Mouse (Mus musculus): ENCODE measurements around the gene Dusp15.

Dusp15 gene

DNA sequence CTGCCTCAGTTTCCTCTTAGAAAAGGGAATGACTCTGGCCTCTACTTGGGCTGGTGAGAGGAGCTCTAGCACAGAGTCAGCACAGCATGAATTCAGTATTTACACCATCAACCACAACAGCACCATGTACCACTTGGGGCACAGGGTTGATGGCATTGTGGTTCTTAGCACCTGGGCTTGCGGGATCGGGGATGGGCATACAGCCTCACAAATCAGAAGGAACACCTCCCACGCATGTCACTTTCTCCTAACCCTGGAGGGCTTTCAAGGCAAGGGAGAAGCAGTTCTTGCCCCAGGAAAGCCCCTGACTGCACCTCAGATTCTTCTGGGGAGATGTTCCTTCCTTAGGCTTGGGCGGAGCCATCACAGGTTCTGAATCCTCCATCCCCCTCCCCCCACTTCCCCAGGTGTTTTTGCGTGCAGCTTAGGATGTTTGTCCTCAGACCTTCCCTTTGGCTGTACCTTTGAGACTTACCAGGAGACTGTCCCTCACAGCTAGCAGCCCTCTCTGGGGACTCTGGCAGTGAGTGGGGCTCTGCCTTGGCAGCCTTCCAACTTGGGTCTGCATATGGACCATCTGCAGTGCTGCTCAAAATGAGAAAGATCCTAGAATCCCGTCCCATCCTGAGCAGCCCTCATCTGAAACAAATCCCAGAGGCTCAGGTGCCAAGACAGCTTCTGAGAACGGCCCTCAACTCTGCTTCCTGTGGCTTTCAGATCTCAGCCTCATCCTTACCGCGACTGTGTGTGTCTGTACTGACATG, 45.0 kb downstream of the Dusp15 start:
- DNase-seq (ENCODE audit: low spot score in 2 of 2): no peak

DNA sequence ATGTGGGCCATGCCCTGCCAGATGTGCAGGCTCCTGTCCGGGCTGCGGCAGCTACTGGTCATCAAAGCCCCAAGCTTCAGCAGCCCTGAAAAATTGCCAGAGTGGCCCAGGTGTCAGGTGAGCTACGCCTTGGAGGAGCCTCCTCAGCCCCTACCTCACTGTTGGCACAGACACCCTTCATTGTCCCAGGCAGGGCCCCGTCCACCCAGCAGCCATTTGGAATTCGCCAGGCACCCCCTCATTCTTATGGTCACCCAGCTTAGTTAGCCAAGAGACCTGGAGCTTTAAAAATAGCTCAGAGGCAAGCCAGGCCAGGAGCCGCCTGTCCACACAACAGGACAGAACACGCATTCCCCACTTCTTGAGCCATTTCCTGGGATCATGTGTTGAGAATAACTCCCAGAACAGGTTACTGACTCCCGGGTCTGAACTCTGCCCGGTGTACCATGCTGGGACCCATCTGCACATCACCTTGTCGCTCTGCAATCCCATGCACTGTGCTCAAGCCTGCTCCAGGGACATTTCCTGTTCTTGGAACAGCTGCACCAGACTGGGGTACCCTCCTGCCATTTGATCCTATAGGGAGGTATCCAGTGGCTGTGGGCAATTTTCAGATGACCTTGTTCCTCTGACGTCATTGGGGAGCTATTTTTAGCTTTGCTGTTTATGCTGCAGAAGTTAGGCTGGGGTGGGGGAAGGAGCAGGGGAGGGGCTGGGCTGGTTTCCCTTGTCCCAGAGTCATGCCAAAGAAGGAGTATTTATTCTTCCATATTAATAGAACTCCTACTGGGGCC, 46.3 kb downstream of the Dusp15 start:
- DNase-seq (ENCODE audit: low spot score in 2 of 2): no peak

DNA sequence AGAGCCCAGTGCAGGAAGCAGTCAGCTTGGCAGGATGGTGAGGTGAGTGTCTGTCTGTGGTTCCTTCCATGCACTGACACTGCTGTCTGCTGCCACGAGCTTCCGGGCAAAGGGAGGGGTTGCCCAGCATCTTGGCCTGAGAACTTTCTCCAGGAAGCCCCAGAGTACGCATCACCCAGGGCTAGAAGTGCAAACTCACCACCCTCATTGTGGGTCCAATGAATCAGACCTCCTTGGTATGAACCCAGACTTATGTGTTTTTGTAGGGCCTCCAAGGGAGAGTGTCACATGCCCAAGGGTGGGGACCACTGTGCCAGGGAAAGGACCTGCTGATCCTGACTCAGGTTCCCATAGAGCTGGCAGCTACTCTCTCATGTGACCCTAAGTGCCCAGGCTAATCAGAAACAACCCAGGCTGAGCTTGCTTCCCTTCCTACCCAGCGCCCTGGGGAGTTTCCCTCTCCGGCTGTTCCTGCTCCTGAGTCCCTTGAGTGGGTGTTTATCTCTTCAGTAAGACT, 47.3 kb downstream of the Dusp15 start:
- no peak for DNase-seq (ENCODE audit: low spot score in 2 of 2)

DNA sequence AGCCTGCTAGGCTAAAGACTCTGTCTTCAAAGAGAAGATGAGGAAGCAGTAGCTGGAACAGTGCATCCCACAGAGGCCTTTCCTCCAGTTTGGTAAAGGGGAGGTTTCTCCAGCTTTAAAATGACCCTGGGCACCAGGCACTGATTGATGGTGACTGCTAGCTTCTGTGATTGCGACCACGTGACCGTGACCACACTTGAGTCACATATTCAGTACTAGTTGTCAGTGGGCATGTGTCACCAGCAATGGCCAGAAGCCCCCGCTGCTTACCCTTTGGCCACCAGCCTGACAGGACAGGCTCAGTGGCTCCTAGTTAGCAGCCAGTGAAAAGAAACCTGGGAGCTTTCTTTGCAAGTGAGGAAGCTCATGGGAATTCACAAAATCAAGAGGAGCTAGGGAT, 47.9 kb downstream of the Dusp15 start:
- no peak for DNase-seq (ENCODE audit: low spot score in 2 of 2)

DNA sequence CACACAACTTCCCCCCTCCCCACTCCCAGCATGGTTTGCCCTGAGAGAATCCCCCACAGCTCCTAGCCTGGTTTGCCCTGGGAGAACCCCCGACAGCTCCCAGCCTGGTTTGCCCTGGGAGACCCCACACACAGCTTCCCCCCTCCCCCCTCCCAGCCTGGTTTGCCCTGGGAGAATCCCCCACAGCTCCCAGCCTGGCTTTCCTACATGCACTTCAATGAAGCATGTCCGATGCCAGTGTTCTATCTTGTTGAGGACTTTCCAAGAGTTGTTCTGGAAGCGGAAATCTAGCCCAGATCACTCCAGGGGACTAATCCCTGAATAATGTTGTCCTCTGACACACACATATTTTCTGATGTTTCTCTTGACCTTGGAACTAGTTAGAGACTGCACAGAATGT, 48.8 kb downstream of the Dusp15 start:
- DNase-seq (ENCODE audit: low spot score in 2 of 2): no peak

DNA sequence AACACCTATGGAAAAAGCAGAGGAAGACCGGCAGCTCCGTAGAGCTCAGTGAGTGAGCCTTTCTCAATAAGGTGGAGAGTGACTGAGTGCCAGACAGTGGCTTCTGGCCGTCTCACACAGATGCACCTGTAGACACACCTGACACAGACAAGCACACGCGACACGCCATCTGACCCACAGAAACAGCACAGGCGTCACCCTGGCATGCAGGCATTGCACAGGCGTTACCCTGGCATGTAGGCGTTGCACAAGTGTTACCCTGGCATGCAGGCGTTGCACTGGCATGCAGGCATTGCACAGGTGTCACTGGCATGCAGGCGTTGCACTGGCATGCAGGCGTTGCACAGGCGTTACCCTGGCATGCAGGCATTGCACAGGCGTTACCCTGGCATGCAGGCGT, 50.2 kb downstream of the Dusp15 start:
- DNase-seq (ENCODE audit: low spot score in 2 of 2): no peak

DNA sequence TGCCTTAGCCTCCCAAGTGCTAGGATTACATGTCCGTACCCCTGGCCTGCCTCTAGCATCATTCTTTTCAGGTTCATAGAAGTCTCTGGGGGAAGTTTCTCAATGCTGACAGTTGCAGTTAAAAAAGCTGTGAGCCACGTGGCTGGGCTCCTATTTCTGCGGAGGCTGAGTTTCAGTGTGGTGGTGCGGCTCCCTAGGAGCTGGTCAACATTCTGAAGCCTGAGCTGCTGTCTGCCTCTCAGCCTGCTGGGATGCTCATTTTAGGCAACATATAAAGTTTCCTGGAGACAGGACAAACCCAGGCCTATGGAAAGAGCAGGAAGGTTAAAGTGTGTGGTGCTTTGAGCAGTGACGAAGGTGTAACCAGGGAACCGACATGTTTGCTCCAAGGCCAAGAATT, 52.5 kb downstream of the Dusp15 start:
- no peak for DNase-seq (ENCODE audit: low spot score in 2 of 2)

DNA sequence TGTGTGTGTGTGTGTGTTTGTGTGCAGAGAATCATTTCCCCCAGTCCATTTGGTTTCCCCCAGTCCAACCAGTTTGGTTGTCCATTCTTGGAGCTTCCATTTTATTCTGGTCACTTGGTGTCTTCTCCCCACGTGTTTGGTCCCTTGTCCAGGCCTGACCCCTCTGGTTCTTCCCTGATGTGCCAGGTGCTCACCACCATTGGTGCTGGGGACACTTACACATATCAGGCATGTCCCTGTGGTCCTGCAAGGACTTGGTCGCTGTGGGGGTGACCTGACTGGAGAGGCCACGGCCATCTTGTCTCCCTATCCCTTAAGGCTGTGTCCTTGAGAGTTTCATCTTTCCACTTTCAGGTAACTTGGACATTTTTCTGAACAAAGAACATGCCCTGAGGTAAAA, 54.6 kb downstream of the Dusp15 start:
- DNase-seq (ENCODE audit: low spot score in 2 of 2): no peak

DNA sequence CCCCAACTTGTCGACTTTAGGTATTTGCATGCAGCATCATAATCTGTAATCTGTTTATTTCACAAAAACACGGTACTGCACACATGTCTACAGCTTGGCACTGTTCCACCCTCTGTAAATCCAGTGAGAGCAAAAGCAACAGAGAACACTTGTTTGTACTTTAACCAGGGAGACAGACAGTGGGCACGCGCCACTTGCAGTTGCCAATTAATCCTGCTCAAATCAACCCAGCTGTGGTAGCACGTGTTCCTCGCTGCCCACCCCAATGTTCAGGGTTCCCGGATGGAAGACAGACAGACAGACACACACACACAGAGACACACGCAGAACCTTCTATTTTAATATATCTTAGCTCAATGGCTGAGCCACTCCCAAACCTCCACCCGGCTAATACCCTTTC, 55.7 kb downstream of the Dusp15 start:
- DNase-seq (ENCODE audit: low spot score in 2 of 2): no peak
